Mouse (Mus musculus): ENCODE measurements around the gene Lrrc51. TPM values are rescaled to one million over a fixed set of nuclear protein-coding genes. Genes with fewer than 3 reads are reported as not detected.

Gene Lrrc51
- polyA plus RNA-seq, 1 experiment from 2014 or later: 2.1 TPM

DNA sequence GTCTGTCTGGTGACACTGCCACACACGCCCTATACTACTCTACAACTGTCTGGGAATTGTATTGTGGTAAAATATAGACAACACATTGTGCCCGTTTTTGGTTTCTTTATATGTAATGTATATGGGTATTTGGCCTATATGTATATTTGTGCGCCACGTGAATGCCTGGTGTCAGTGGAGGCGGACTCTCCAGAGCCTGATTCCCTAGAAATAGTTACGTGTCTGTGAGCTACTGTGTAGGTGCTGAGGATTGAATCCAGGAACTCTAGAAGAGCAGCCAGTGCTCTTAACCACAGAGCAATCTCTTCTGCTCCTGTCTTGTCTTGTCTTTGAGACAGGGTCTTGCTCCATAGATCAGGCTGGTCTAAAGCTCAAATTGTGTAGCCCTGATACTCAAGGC, 47.4 kb downstream of the Lrrc51 start:
- ATAC-seq (ENCODE audit: low read depth): no peak
- Histone ChIP-seq H3K4me2 (ENCODE audit: low read depth, low read length) (no peak overlapping the region), H3K9ac (ENCODE audit: low read depth, low read length) (no peak overlapping the region), H3K4me1 (ENCODE audit: control insufficient read depth, low read depth, low read length) (no peaks in the 10 kb centered on the region), H3K27ac (ENCODE audit: low read length) (no peak overlapping the region), H3K9me3 (replicated peaks; ENCODE audit: control insufficient read depth, low read length) (no peaks in the 10 kb centered on the region), H3K4me3 (ENCODE audit: low read depth, low read length) (no peak overlapping the region), H3K36me3 (ENCODE audit: control insufficient read depth, insufficient read depth) (no peaks in the 10 kb centered on the region), H3K27me3 (ENCODE audit: control insufficient read depth, insufficient read depth, low read depth, low read length) (no peaks in the 10 kb centered on the region)
- WGBS (ENCODE audit: insufficient replicate concordance): 66% methylated on average over 6 of the region's 6 CpGs

DNA sequence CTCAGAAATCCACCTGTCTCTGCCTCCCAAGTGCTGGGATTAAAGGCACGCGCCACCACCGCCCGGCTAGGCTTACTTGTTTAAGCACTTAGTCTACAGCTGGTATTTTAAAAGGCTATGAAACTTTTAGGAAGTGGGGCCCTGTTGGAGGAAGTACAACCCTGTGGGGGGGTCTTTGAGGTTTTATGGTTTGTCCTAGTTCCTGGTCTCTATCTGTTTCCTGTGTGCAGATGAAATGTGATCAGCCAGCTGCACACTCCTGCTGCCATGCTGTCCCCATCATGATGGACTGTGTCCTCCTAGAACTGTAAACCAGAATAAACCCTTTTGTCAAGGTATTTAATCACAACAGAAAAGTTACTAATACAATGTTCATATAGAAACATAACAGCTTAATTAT, 49.5 kb downstream of the Lrrc51 start:
- H3K36me3 ChIP-seq (ENCODE audit: control insufficient read depth, insufficient read depth): no peaks in the 10 kb centered on the region
- H3K4me2 ChIP-seq (ENCODE audit: low read depth, low read length): no peak overlapping the region
- H3K27ac ChIP-seq (ENCODE audit: low read length): no peak overlapping the region
- ATAC-seq (ENCODE audit: low read depth): no peak
- H3K9me3 ChIP-seq (replicated peaks; ENCODE audit: control insufficient read depth, low read length): no peaks in the 10 kb centered on the region
- no peak overlapping the region for H3K4me3 ChIP-seq (ENCODE audit: low read depth, low read length)
- no peak overlapping the region for H3K9ac ChIP-seq (ENCODE audit: low read depth, low read length)
- no peaks in the 10 kb centered on the region for H3K4me1 ChIP-seq (ENCODE audit: control insufficient read depth, low read depth, low read length)
- no peaks in the 10 kb centered on the region for H3K27me3 ChIP-seq (ENCODE audit: control insufficient read depth, insufficient read depth, low read depth, low read length)
- 72% methylated on average over 4 of the region's 4 CpGs for WGBS (ENCODE audit: insufficient replicate concordance)

- WGBS (ENCODE audit: insufficient replicate concordance): 59% methylated on average over 9 of the region's 9 CpGs
- peak; percentile 39; the same call in 1 of the 2 replicates for ATAC-seq (ENCODE audit: low read depth)
- H3K9ac ChIP-seq (ENCODE audit: low read depth, low read length): no peak overlapping the region
Observed at GRCm38 (mm10) chr7:101882413-101883154, 51.1 kb downstream of the Lrrc51 start.

DNA sequence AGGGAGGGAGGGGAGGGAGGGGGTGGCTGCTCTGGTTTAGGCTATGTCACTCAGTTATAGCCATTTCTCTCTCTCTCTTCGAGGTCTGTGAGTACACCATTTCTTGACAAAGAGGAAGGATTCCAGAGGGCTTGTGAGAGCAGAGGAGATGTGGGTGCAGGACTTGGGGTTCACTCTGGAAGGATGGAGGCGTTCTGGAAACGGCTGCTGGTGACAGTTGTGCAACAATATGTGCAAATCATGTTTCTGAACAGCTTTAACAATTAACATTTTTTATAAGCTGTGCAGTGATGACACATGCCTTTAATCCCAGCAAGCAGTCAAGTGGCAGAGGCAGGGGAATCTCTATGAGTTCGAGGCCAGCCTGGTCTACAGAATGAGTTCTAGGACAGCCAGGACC, 52.8 kb downstream of the Lrrc51 start:
- Histone ChIP-seq H3K36me3 (ENCODE audit: control insufficient read depth, insufficient read depth) (no peaks in the 10 kb centered on the region), H3K4me2 (ENCODE audit: low read depth, low read length) (no peak overlapping the region), H3K9ac (ENCODE audit: low read depth, low read length) (no peak overlapping the region), H3K4me1 (ENCODE audit: control insufficient read depth, low read depth, low read length) (no peaks in the 10 kb centered on the region), H3K27me3 (ENCODE audit: control insufficient read depth, insufficient read depth, low read depth, low read length) (no peaks in the 10 kb centered on the region), H3K27ac (ENCODE audit: low read length) (no peak overlapping the region), H3K9me3 (replicated peaks; ENCODE audit: control insufficient read depth, low read length) (no peaks in the 10 kb centered on the region), H3K4me3 (ENCODE audit: low read depth, low read length) (no peak overlapping the region)
- ATAC-seq (ENCODE audit: low read depth): no peak
- WGBS (ENCODE audit: insufficient replicate concordance): 49% methylated on average over 4 of the region's 4 CpGs

More at GRCm38 (mm10) chr7:101882413-101883154, 51.1 kb downstream of the Lrrc51 start:
- no peak overlapping the region for H3K27ac ChIP-seq (ENCODE audit: low read length)
- H3K36me3 ChIP-seq (ENCODE audit: control insufficient read depth, insufficient read depth): no peaks in the 10 kb centered on the region
- no peak overlapping the region for H3K4me3 ChIP-seq (ENCODE audit: low read depth, low read length)
- H3K4me2 ChIP-seq (ENCODE audit: low read depth, low read length): no peak overlapping the region
- no peaks in the 10 kb centered on the region for H3K4me1 ChIP-seq (ENCODE audit: control insufficient read depth, low read depth, low read length)
- no peaks in the 10 kb centered on the region for H3K27me3 ChIP-seq (ENCODE audit: control insufficient read depth, insufficient read depth, low read depth, low read length)
- H3K9me3 ChIP-seq (replicated peaks; ENCODE audit: control insufficient read depth, low read length): no peaks in the 10 kb centered on the region

GRCm38 (mm10) chr7:101875978-101876377, 57.7 kb downstream of the Lrrc51 start:
- H3K27me3 ChIP-seq (ENCODE audit: control insufficient read depth, insufficient read depth, low read depth, low read length): no peaks in the 10 kb centered on the region
- H3K4me1 ChIP-seq (ENCODE audit: control insufficient read depth, low read depth, low read length): no peaks in the 10 kb centered on the region
- 61% methylated on average over 1 of the region's 1 CpGs for WGBS (ENCODE audit: insufficient replicate concordance)
- ATAC-seq (ENCODE audit: low read depth): no peak
- no peaks in the 10 kb centered on the region for H3K36me3 ChIP-seq (ENCODE audit: control insufficient read depth, insufficient read depth)
- H3K4me3 ChIP-seq (ENCODE audit: low read depth, low read length): no peak overlapping the region
- no peak overlapping the region for H3K9ac ChIP-seq (ENCODE audit: low read depth, low read length)
- H3K4me2 ChIP-seq (ENCODE audit: low read depth, low read length): no peak overlapping the region
- no peak overlapping the region for H3K27ac ChIP-seq (ENCODE audit: low read length)
- no peaks in the 10 kb centered on the region for H3K9me3 ChIP-seq (replicated peaks; ENCODE audit: control insufficient read depth, low read length)

DNA sequence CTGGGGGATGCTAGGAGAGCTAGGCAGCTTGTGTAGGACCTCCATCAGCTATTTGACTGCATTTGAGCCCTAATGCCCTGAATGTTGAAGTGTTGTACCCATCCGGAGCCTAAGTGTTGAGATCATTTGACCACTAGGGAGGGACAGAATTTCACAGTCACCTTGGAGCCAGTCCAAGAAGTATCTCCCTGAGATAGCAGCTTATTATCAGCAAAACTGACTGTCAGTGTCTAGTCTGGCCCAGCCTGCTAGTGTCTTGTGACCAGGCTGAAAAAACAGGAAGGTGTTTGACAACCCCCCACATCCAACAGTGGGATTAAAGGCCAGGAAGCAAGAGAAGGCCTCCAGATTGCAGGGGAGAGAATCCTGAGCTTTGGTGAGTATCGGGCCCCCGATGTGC, 62.4 kb downstream of the Lrrc51 start:
- no peaks in the 10 kb centered on the region for H3K27me3 ChIP-seq (ENCODE audit: control insufficient read depth, insufficient read depth, low read depth, low read length)
- H3K27ac ChIP-seq (ENCODE audit: low read length): no peak overlapping the region
- WGBS (ENCODE audit: insufficient replicate concordance): 60% methylated on average over 3 of the region's 3 CpGs
- no peaks in the 10 kb centered on the region for H3K4me1 ChIP-seq (ENCODE audit: control insufficient read depth, low read depth, low read length)
- no peak overlapping the region for H3K9ac ChIP-seq (ENCODE audit: low read depth, low read length)
- H3K36me3 ChIP-seq (ENCODE audit: control insufficient read depth, insufficient read depth): no peaks in the 10 kb centered on the region
- no peak overlapping the region for H3K4me2 ChIP-seq (ENCODE audit: low read depth, low read length)
- ATAC-seq (ENCODE audit: low read depth): peak; percentile 51; the same call in 1 of the 2 replicates
- H3K4me3 ChIP-seq (ENCODE audit: low read depth, low read length): no peak overlapping the region
- H3K9me3 ChIP-seq (replicated peaks; ENCODE audit: control insufficient read depth, low read length): no peaks in the 10 kb centered on the region

GRCm38 (mm10) chr7:101870629-101871028, 63.1 kb downstream of the Lrrc51 start, which contains the start of gene Folr1:
TSS of gene Folr1 (minus strand) at chr7:101870788.
- Histone ChIP-seq H3K27ac (ENCODE audit: low read length) (no peak within 1 kb of the TSS), H3K27me3 (ENCODE audit: control insufficient read depth, insufficient read depth, low read depth, low read length) (no peaks in the 10 kb centered on the region), H3K4me2 (ENCODE audit: low read depth, low read length) (no peak within 1 kb of the TSS), H3K9ac (ENCODE audit: low read depth, low read length) (no peak within 1 kb of the TSS), H3K36me3 (ENCODE audit: control insufficient read depth, insufficient read depth) (no peaks in the 10 kb centered on the region), H3K4me3 (ENCODE audit: low read depth, low read length) (no peak within 1 kb of the TSS), H3K4me1 (ENCODE audit: control insufficient read depth, low read depth, low read length) (no peaks in the 10 kb centered on the region), H3K9me3 (replicated peaks; ENCODE audit: control insufficient read depth, low read length) (no peaks in the 10 kb centered on the region)
- 56% methylated on average over 2 of the region's 2 CpGs for WGBS (ENCODE audit: insufficient replicate concordance)
- ATAC-seq (ENCODE audit: low read depth): no peak

- 64% methylated on average over 7 of the region's 7 CpGs for WGBS (ENCODE audit: insufficient replicate concordance)
- no peaks in the 10 kb centered on the region for H3K27me3 ChIP-seq (ENCODE audit: control insufficient read depth, insufficient read depth, low read depth, low read length)
- no peaks in the 10 kb centered on the region for H3K36me3 ChIP-seq (ENCODE audit: control insufficient read depth, insufficient read depth)
- no peaks in the 10 kb centered on the region for H3K9me3 ChIP-seq (replicated peaks; ENCODE audit: control insufficient read depth, low read length)
- no peak overlapping the region for H3K9ac ChIP-seq (ENCODE audit: low read depth, low read length)
- no peak overlapping the region for H3K4me2 ChIP-seq (ENCODE audit: low read depth, low read length)
- H3K4me1 ChIP-seq (ENCODE audit: control insufficient read depth, low read depth, low read length): no peaks in the 10 kb centered on the region
- ATAC-seq (ENCODE audit: low read depth): no peak
- H3K27ac ChIP-seq (ENCODE audit: low read length): no peak overlapping the region
- H3K4me3 ChIP-seq (ENCODE audit: low read depth, low read length): no peak overlapping the region
Observed at GRCm38 (mm10) chr7:101869163-101869500, 64.6 kb downstream of the Lrrc51 start.

GRCm38 (mm10) chr7:101868241-101869162, 65.2 kb downstream of the Lrrc51 start:
- 65% methylated on average over 13 of the region's 13 CpGs for WGBS (ENCODE audit: insufficient replicate concordance)
- no peaks in the 10 kb centered on the region for H3K4me1 ChIP-seq (ENCODE audit: control insufficient read depth, low read depth, low read length)
- ATAC-seq (ENCODE audit: low read depth): no peak
- H3K27ac ChIP-seq (ENCODE audit: low read length): no peak overlapping the region
- H3K4me3 ChIP-seq (ENCODE audit: low read depth, low read length): no peak overlapping the region
- H3K9me3 ChIP-seq (replicated peaks; ENCODE audit: control insufficient read depth, low read length): no peaks in the 10 kb centered on the region
- H3K4me2 ChIP-seq (ENCODE audit: low read depth, low read length): no peak overlapping the region
- H3K9ac ChIP-seq (ENCODE audit: low read depth, low read length): no peak overlapping the region
- no peaks in the 10 kb centered on the region for H3K27me3 ChIP-seq (ENCODE audit: control insufficient read depth, insufficient read depth, low read depth, low read length)
- no peaks in the 10 kb centered on the region for H3K36me3 ChIP-seq (ENCODE audit: control insufficient read depth, insufficient read depth)
